Mouse (Mus musculus) testis, adult 2 months (tissue): ENCODE data around the gene Olfr541. TPM values are rescaled to one million over a fixed set of nuclear protein-coding genes. Genes with fewer than 3 reads are reported as not detected.

Source experiments
- H3K27ac ChIP-seq: fragments of 200-500 bp; 2 replicates; pipeline ENCODE4 v1.5.1; 2012; ENCODE audit warnings: low read depth, low read length; ENCODE audit not compliant: control insufficient read depth, insufficient read depth
- H3K27me3 ChIP-seq: fragments of 200-500 bp; 2 replicates; pipeline ENCODE4 v1.6.1; 2012; ENCODE audit warnings: mild to moderate bottlenecking, low read length, moderate library complexity; ENCODE audit not compliant: control insufficient read depth, insufficient read depth
- H3K36me3 ChIP-seq: fragments of 200-500 bp; 2 replicates; pipeline ENCODE4 v1.6.1; 2012; ENCODE audit warnings: mild to moderate bottlenecking, low read length; ENCODE audit not compliant: control insufficient read depth, insufficient read depth
- H3K4me1 ChIP-seq: fragments of 200-500 bp; 2 replicates; pipeline ENCODE4 v1.6.1; 2012; ENCODE audit warnings: low read length; ENCODE audit not compliant: control insufficient read depth, insufficient read depth
- H3K4me3 ChIP-seq: fragments of 200-500 bp; 2 replicates; pipeline ENCODE4 v1.5.1; 2012; ENCODE audit warnings: low read depth, mild to moderate bottlenecking, low read length, moderate library complexity, mixed read lengths; ENCODE audit not compliant: control insufficient read depth
- CTCF ChIP-seq: fragments of 200-500 bp; IDR thresholded peaks from 2 replicates; pipeline ENCODE4 v1.5.1; 2012; ENCODE audit warnings: low read depth, mild to moderate bottlenecking, inconsistent platforms, low read length, moderate library complexity; ENCODE audit not compliant: control insufficient read depth, insufficient read depth, insufficient replicate concordance
- POLR2A ChIP-seq: fragments of 200-500 bp; IDR thresholded peaks from 2 replicates; pipeline ENCODE4 v1.6.1; 2012; ENCODE audit warnings: low read depth, mild to moderate bottlenecking, inconsistent platforms, low read length, moderate library complexity; ENCODE audit not compliant: control insufficient read depth
- polyA plus RNA-seq: library from polyadenylated mRNA; depleted of rRNA; stranded (reverse); fragments of >200 nt; gene quantifications from 2 replicates; pipeline ENCODE4 v1.2.3, GENCODE M21; 2012; rRNA removed

Gene Olfr541
- polyA plus RNA-seq, 1 experiment: not detected

GRCm38 (mm10) chr7:140717155-140718055 lies 20.3 kb downstream of the Olfr541 start:
- no peaks in the 10 kb centered on the region for H3K4me1 ChIP-seq
- no peaks in the 10 kb centered on the region for H3K27me3 ChIP-seq
- no peak for TF ChIP-seq CTCF
- no peak for TF ChIP-seq POLR2A
- no peaks in the 10 kb centered on the region for H3K36me3 ChIP-seq
- no peak overlapping the region for H3K4me3 ChIP-seq
- no peak overlapping the region for H3K27ac ChIP-seq

- TF ChIP-seq POLR2A (no peak), CTCF (no peak)
- Histone ChIP-seq H3K27ac (no peak overlapping the region), H3K27me3 (no peaks in the 10 kb centered on the region), H3K4me1 (no peaks in the 10 kb centered on the region), H3K36me3 (no peaks in the 10 kb centered on the region), H3K4me3 (no peak overlapping the region)
Observed at GRCm38 (mm10) chr7:140721095-140721494, 24.0 kb downstream of the Olfr541 start.

- Histone ChIP-seq H3K4me3 (no peak overlapping the region), H3K36me3 (no peaks in the 10 kb centered on the region), H3K27ac (no peak overlapping the region), H3K4me1 (no peaks in the 10 kb centered on the region), H3K27me3 (no peaks in the 10 kb centered on the region)
- no peak for TF ChIP-seq POLR2A
- no peak for TF ChIP-seq CTCF
Observed at GRCm38 (mm10) chr7:140725558-140725957, 28.5 kb downstream of the Olfr541 start.

GRCm38 (mm10) chr7:140733162-140733561 lies 36.1 kb downstream of the Olfr541 start:
- Histone ChIP-seq H3K4me3 (no peak overlapping the region), H3K4me1 (no peaks in the 10 kb centered on the region), H3K27me3 (no peaks in the 10 kb centered on the region), H3K36me3 (no peaks in the 10 kb centered on the region), H3K27ac (no peak overlapping the region)
- no peak for TF ChIP-seq POLR2A
- no peak for TF ChIP-seq CTCF

GRCm38 (mm10) chr7:140747402-140747801 lies 50.3 kb downstream of the Olfr541 start:
- H3K27ac ChIP-seq: peak overlapping the region; percentile 32; the same call in 1 of the 2 replicates
- no peaks in the 10 kb centered on the region for H3K27me3 ChIP-seq
- no peak for TF ChIP-seq POLR2A
- TF ChIP-seq CTCF: no peak
- H3K4me1 ChIP-seq: no peaks in the 10 kb centered on the region
- no peaks in the 10 kb centered on the region for H3K36me3 ChIP-seq
- H3K4me3 ChIP-seq: no peak overlapping the region

- H3K4me3 ChIP-seq: no peak overlapping the region
- H3K36me3 ChIP-seq: no peaks in the 10 kb centered on the region
- H3K27ac ChIP-seq: no peak overlapping the region
- TF ChIP-seq CTCF (no peak), POLR2A (no peak)
- H3K27me3 ChIP-seq: no peaks in the 10 kb centered on the region
- no peaks in the 10 kb centered on the region for H3K4me1 ChIP-seq
Observed at GRCm38 (mm10) chr7:140748116-140748826, 51.2 kb downstream of the Olfr541 start.

GRCm38 (mm10) chr7:140748827-140749160 lies 51.7 kb downstream of the Olfr541 start:
- Histone ChIP-seq H3K4me3 (no peak overlapping the region), H3K4me1 (no peaks in the 10 kb centered on the region), H3K36me3 (no peaks in the 10 kb centered on the region), H3K27ac (0 out of 2 replicates have a peak overlapping the region, but pooled peaks have one; percentile 29), H3K27me3 (no peaks in the 10 kb centered on the region)
- TF ChIP-seq POLR2A: no peak
- no peak for TF ChIP-seq CTCF

- H3K36me3 ChIP-seq: no peaks in the 10 kb centered on the region
- no peak overlapping the region for H3K4me3 ChIP-seq
- no peaks in the 10 kb centered on the region for H3K4me1 ChIP-seq
- no peak for TF ChIP-seq POLR2A
- H3K27me3 ChIP-seq: no peaks in the 10 kb centered on the region
- H3K27ac ChIP-seq: no peak overlapping the region
Observed at GRCm38 (mm10) chr7:140754556-140754955, 57.5 kb downstream of the Olfr541 start.

Other genes with a start within 250 kb of the Olfr541 start
- not detected in 2 replicates for gene Olfr533, start 233.9 kb upstream of the Olfr541 start, polyA plus RNA-seq
- not detected in 2 replicates for gene Olfr535, start 213.1 kb upstream of the Olfr541 start, polyA plus RNA-seq
- gene Olfr536, start 189.9 kb upstream of the Olfr541 start, polyA plus RNA-seq: not detected in 2 replicates
- gene Olfr538, start 129.4 kb upstream of the Olfr541 start, polyA plus RNA-seq: 0.11 and 0.13 TPM in 2 replicates
- gene Olfr46, start 96.0 kb upstream of the Olfr541 start, polyA plus RNA-seq: 0.17 and 0.32 TPM in 2 replicates
- 0.08 and 0.26 TPM in 2 replicates for gene Olfr61, start 68.3 kb upstream of the Olfr541 start, polyA plus RNA-seq
- gene Olfr53, start 50.8 kb upstream of the Olfr541 start, polyA plus RNA-seq: 0.28 TPM in 1 of 2 replicates, not detected in the other
- 0.65 and 0.82 TPM in 2 replicates for gene Olfr539, start 37.3 kb upstream of the Olfr541 start, polyA plus RNA-seq
- not detected in 2 replicates for gene Olfr45, start 15.3 kb upstream of the Olfr541 start, polyA plus RNA-seq
- 0.33 and 0.84 TPM in 2 replicates for gene Cyp2e1, start 66.5 kb downstream of the Olfr541 start, polyA plus RNA-seq
- 249 and 286 TPM in 2 replicates for gene Syce1, start 90.6 kb downstream of the Olfr541 start, polyA plus RNA-seq
- gene Zfp941, start 124.9 kb downstream of the Olfr541 start, polyA plus RNA-seq: 1.6 and 1.7 TPM in 2 replicates
- gene Urah, start 137.8 kb downstream of the Olfr541 start, polyA plus RNA-seq: 0.45 TPM in 1 of 2 replicates, not detected in the other
- not detected in 2 replicates for gene Scgb1c1, start 148.3 kb downstream of the Olfr541 start, polyA plus RNA-seq
- gene Odf3, start 150.5 kb downstream of the Olfr541 start, polyA plus RNA-seq: 539 and 573 TPM in 2 replicates
- gene Gm45785, start 159.1 kb downstream of the Olfr541 start, polyA plus RNA-seq: not detected in 2 replicates
- 33.7 and 34.5 TPM in 2 replicates for gene Ric8a, start 159.7 kb downstream of the Olfr541 start, polyA plus RNA-seq
- gene Bet1l, start 160.3 kb downstream of the Olfr541 start, polyA plus RNA-seq: 20.8 and 22.9 TPM in 2 replicates
- 74.8 and 77.4 TPM in 2 replicates for gene Psmd13, start 184.7 kb downstream of the Olfr541 start, polyA plus RNA-seq
- 78.9 and 86.0 TPM in 2 replicates for gene Sirt3, start 185.0 kb downstream of the Olfr541 start, polyA plus RNA-seq
- not detected in 2 replicates for gene Cox8b, start 203.2 kb downstream of the Olfr541 start, polyA plus RNA-seq
- 0.08 and 0.23 TPM in 2 replicates for gene Nlrp6, start 223.6 kb downstream of the Olfr541 start, polyA plus RNA-seq
- 2.0 and 2.4 TPM in 2 replicates for gene Pgghg, start 244.1 kb downstream of the Olfr541 start, polyA plus RNA-seq